Mouse (Mus musculus): Measurements from ENCODE around the gene Nos3. TPM values are rescaled to one million over a fixed set of nuclear protein-coding genes. Genes with fewer than 3 reads are reported as not detected.
A peak's percentile ranks its signal among the peaks of the same experiment; 100 is the strongest.

The Nos3 gene
- polyA plus RNA-seq (2015; fragmentation: Nextera tagmentation; extraction: Ambion mirVana) = 10.9 and 11.9 TPM in 2 replicates

- WGBS = 28% methylated on average over 12 of the region's 12 CpGs
- Histone ChIP-seq H3K4me3 (no peak within 1 kb of the TSS), H3K4me1 (peaks cover 7% of the 10 kb centered on the region), H3K9me3 (no peaks in the 10 kb centered on the region), H3K9ac (no peak within 1 kb of the TSS), H3K4me2 (no peak within 1 kb of the TSS), H3K36me3 (replicated peaks) (no peaks in the 10 kb centered on the region), H3K27me3 (replicated peaks) (no peaks in the 10 kb centered on the region), H3K27ac (no peak within 1 kb of the TSS)
- no peak for ATAC-seq (replicated peaks)
Observed at GRCm38 (mm10) chr5:24364508-24364907, at the start of gene Nos3. Gene Nos3, plus strand, starts transcription at chr5:24364810.

GRCm38 (mm10) chr5:24319776-24320466, 44.7 kb upstream of the Nos3 start:
- Histone ChIP-seq H3K4me1 (peaks cover 21% of the 10 kb centered on the region), H3K27me3 (replicated peaks) (no peaks in the 10 kb centered on the region), H3K36me3 (replicated peaks) (peaks cover 7% of the 10 kb centered on the region; the same call in 1 of the 2 replicates), H3K4me2 (no peak overlapping the region), H3K9me3 (no peaks in the 10 kb centered on the region), H3K27ac (no peak overlapping the region), H3K4me3 (no peak overlapping the region), H3K9ac (no peak overlapping the region)
- WGBS = 15% methylated on average over 13 of the region's 13 CpGs
- no peak for ATAC-seq (replicated peaks)

- Histone ChIP-seq H3K27me3 (replicated peaks) (no peaks in the 10 kb centered on the region), H3K36me3 (replicated peaks) (peaks cover 12% of the 10 kb centered on the region; the same call in 1 of the 2 replicates), H3K4me1 (peaks cover 21% of the 10 kb centered on the region), H3K9me3 (no peaks in the 10 kb centered on the region), H3K9ac (no peak overlapping the region), H3K27ac (no peak overlapping the region), H3K4me3 (no peak overlapping the region), H3K4me2 (no peak overlapping the region)
- no peak for ATAC-seq (replicated peaks)
- WGBS = 36% methylated on average over 6 of the region's 6 CpGs
Observed at GRCm38 (mm10) chr5:24320467-24320813, 44.2 kb upstream of the Nos3 start.

- 57% methylated on average over 5 of the region's 5 CpGs for WGBS
- H3K36me3 ChIP-seq (replicated peaks) = peaks cover 14% of the 10 kb centered on the region; the same call in 1 of the 2 replicates
- H3K4me1 ChIP-seq = peaks cover 21% of the 10 kb centered on the region
- ATAC-seq (replicated peaks) = no peak
- no peaks in the 10 kb centered on the region for H3K9me3 ChIP-seq
- no peaks in the 10 kb centered on the region for H3K27me3 ChIP-seq (replicated peaks)
- H3K27ac ChIP-seq = no peak overlapping the region
- no peak overlapping the region for H3K4me2 ChIP-seq
- no peak overlapping the region for H3K4me3 ChIP-seq
- no peak overlapping the region for H3K9ac ChIP-seq
Observed at GRCm38 (mm10) chr5:24320894-24321293, 43.7 kb upstream of the Nos3 start.

GRCm38 (mm10) chr5:24321711-24322682, 42.6 kb upstream of the Nos3 start:
- no peak overlapping the region for H3K4me2 ChIP-seq
- peaks cover 14% of the 10 kb centered on the region; the same call in 1 of the 2 replicates for H3K36me3 ChIP-seq (replicated peaks)
- no peak overlapping the region for H3K27ac ChIP-seq
- H3K9me3 ChIP-seq = no peaks in the 10 kb centered on the region
- 9% methylated on average over 22 of the region's 22 CpGs for WGBS
- peaks cover 21% of the 10 kb centered on the region for H3K4me1 ChIP-seq
- no peak overlapping the region for H3K4me3 ChIP-seq
- no peak overlapping the region for H3K9ac ChIP-seq
- peak; percentile 38 for ATAC-seq (replicated peaks)
- H3K27me3 ChIP-seq (replicated peaks) = no peaks in the 10 kb centered on the region

- WGBS = 61% methylated on average over 14 of the region's 14 CpGs
Observed at GRCm38 (mm10) chr5:24325251-24325650, 39.4 kb upstream of the Nos3 start.

GRCm38 (mm10) chr5:24326166-24326841, 38.3 kb upstream of the Nos3 start:
- no peaks in the 10 kb centered on the region for H3K9me3 ChIP-seq
- no peak overlapping the region for H3K4me3 ChIP-seq
- no peak overlapping the region for H3K27ac ChIP-seq
- no peaks in the 10 kb centered on the region for H3K27me3 ChIP-seq (replicated peaks)
- 93% methylated on average over 15 of the region's 15 CpGs for WGBS
- H3K9ac ChIP-seq = no peak overlapping the region
- no peak for ATAC-seq (replicated peaks)
- peaks cover 14% of the 10 kb centered on the region; the same call in 1 of the 2 replicates for H3K36me3 ChIP-seq (replicated peaks)
- no peak overlapping the region for H3K4me2 ChIP-seq
- peaks cover 37% of the 10 kb centered on the region for H3K4me1 ChIP-seq

More at GRCm38 (mm10) chr5:24325251-24325650, 39.4 kb upstream of the Nos3 start:
- Histone ChIP-seq H3K4me2 (no peak overlapping the region), H3K9me3 (no peaks in the 10 kb centered on the region), H3K27ac (no peak overlapping the region), H3K9ac (no peak overlapping the region), H3K4me3 (no peak overlapping the region), H3K4me1 (peaks cover 40% of the 10 kb centered on the region), H3K27me3 (replicated peaks) (no peaks in the 10 kb centered on the region), H3K36me3 (replicated peaks) (peaks cover 14% of the 10 kb centered on the region; the same call in 1 of the 2 replicates)
- ATAC-seq (replicated peaks) = no peak

GRCm38 (mm10) chr5:24326842-24327417, 37.7 kb upstream of the Nos3 start:
- H3K27me3 ChIP-seq (replicated peaks) = no peaks in the 10 kb centered on the region
- 82% methylated on average over 4 of the region's 4 CpGs for WGBS
- no peak overlapping the region for H3K27ac ChIP-seq
- no peak overlapping the region for H3K9ac ChIP-seq
- H3K4me3 ChIP-seq = no peak overlapping the region
- ATAC-seq (replicated peaks) = no peak
- peaks cover 14% of the 10 kb centered on the region; the same call in 1 of the 2 replicates for H3K36me3 ChIP-seq (replicated peaks)
- no peaks in the 10 kb centered on the region for H3K9me3 ChIP-seq
- H3K4me1 ChIP-seq = peaks cover 35% of the 10 kb centered on the region
- H3K4me2 ChIP-seq = no peak overlapping the region

GRCm38 (mm10) chr5:24328813-24329211, 35.8 kb upstream of the Nos3 start:
- H3K27me3 ChIP-seq (replicated peaks) = no peaks in the 10 kb centered on the region
- ATAC-seq (replicated peaks) = peak; percentile 15; the same call in 1 of the 2 replicates
- H3K36me3 ChIP-seq (replicated peaks) = peaks cover 18% of the 10 kb centered on the region; the same call in 1 of the 2 replicates
- no peaks in the 10 kb centered on the region for H3K9me3 ChIP-seq
- 61% methylated on average over 6 of the region's 6 CpGs for WGBS
- peak overlapping the region; percentile 15; the same call in 1 of the 2 replicates for H3K9ac ChIP-seq
- H3K27ac ChIP-seq = peak overlapping the region; percentile 57; the same call in 1 of the 2 replicates
- H3K4me1 ChIP-seq = peaks cover 25% of the 10 kb centered on the region
- no peak overlapping the region for H3K4me3 ChIP-seq
- H3K4me2 ChIP-seq = peak overlapping the region; percentile 49

- no peak overlapping the region; the same call in 1 of the 2 replicates for H3K4me3 ChIP-seq
- H3K36me3 ChIP-seq (replicated peaks) = peaks cover 16% of the 10 kb centered on the region; the same call in 1 of the 2 replicates
- peak overlapping the region; percentile 49 for H3K4me2 ChIP-seq
- H3K9me3 ChIP-seq = no peaks in the 10 kb centered on the region
- H3K27me3 ChIP-seq (replicated peaks) = no peaks in the 10 kb centered on the region
- WGBS = 8% methylated on average over 27 of the region's 27 CpGs
- peak; percentile 74 for ATAC-seq (replicated peaks)
- H3K27ac ChIP-seq = peak overlapping the region; percentile 57
- peaks cover 25% of the 10 kb centered on the region for H3K4me1 ChIP-seq
- H3K9ac ChIP-seq = peak overlapping the region; percentile 15; the same call in 1 of the 2 replicates
Observed at GRCm38 (mm10) chr5:24329212-24329964, 35.2 kb upstream of the Nos3 start.

- Histone ChIP-seq H3K27me3 (replicated peaks) (no peaks in the 10 kb centered on the region), H3K4me3 (no peak overlapping the region), H3K4me1 (peaks cover 25% of the 10 kb centered on the region), H3K9me3 (no peaks in the 10 kb centered on the region), H3K36me3 (replicated peaks) (peaks cover 11% of the 10 kb centered on the region; the same call in 1 of the 2 replicates), H3K9ac (no peak overlapping the region), H3K4me2 (peak overlapping the region; percentile 49; the same call in 1 of the 2 replicates), H3K27ac (peak overlapping the region; percentile 57)
- 30% methylated on average over 5 of the region's 5 CpGs for WGBS
- no peak; the same call in 1 of the 2 replicates for ATAC-seq (replicated peaks)
Observed at GRCm38 (mm10) chr5:24329965-24330298, 34.7 kb upstream of the Nos3 start.

Data from midbrain, embryonic 15.5 days (tissue).